Mouse (Mus musculus): ENCODE data around the gene Tkfc.
"Not testable (repeated sequence)": the region's sequence is repeated elsewhere in the genome, so short reads cannot be mapped to it uniquely, and the experiment has no call there.

Gene Tkfc

GRCm38 (mm10) chr19:10587231-10587630 is 18.2 kb downstream of the Tkfc start:
- no peak for DNase-seq (ENCODE audit: low spot score in 2 of 2)

- DNase-seq (ENCODE audit: low spot score in 2 of 2) = no peak
Observed at GRCm38 (mm10) chr19:10585112-10585511, 20.3 kb downstream of the Tkfc start.

GRCm38 (mm10) chr19:10583550-10584146 is 21.8 kb downstream of the Tkfc start:
- no peak for DNase-seq (ENCODE audit: low spot score in 2 of 2)

GRCm38 (mm10) chr19:10581984-10582383 is 23.5 kb downstream of the Tkfc start:
- DNase-seq (ENCODE audit: low spot score in 2 of 2) = no peak

GRCm38 (mm10) chr19:10580761-10581160 is 24.7 kb downstream of the Tkfc start:
- DNase-seq (ENCODE audit: low spot score in 2 of 2) = no peak

- no peak for DNase-seq (ENCODE audit: low spot score in 2 of 2)
Observed at GRCm38 (mm10) chr19:10580102-10580501, 25.4 kb downstream of the Tkfc start.

- DNase-seq (ENCODE audit: low spot score in 2 of 2) = peak; percentile 93 to 95
Observed at GRCm38 (mm10) chr19:10576690-10577561, 28.5 kb downstream of the Tkfc start, which contains the start of the genes Cyb561a3 and Tmem138. TSS of gene Cyb561a3 (plus strand) at chr19:10577172. TSS of gene Tmem138 (minus strand) at chr19:10577362.

GRCm38 (mm10) chr19:10569627-10570026 is 35.8 kb downstream of the Tkfc start:
- DNase-seq (ENCODE audit: low spot score in 2 of 2) = no peak

- DNase-seq (ENCODE audit: low spot score in 2 of 2) = no peak
Observed at GRCm38 (mm10) chr19:10565217-10565616, 40.2 kb downstream of the Tkfc start.

GRCm38 (mm10) chr19:10564278-10564677 is 41.2 kb downstream of the Tkfc start:
- no peak for DNase-seq (ENCODE audit: low spot score in 2 of 2)

GRCm38 (mm10) chr19:10562351-10562750 is 43.1 kb downstream of the Tkfc start:
- no peak for DNase-seq (ENCODE audit: low spot score in 2 of 2)

GRCm38 (mm10) chr19:10561558-10562314 is 43.7 kb downstream of the Tkfc start:
- no peak for DNase-seq (ENCODE audit: low spot score in 2 of 2)

GRCm38 (mm10) chr19:10560108-10560507 is 45.3 kb downstream of the Tkfc start:
- no peak for DNase-seq (ENCODE audit: low spot score in 2 of 2)

GRCm38 (mm10) chr19:10557837-10558375 is 47.5 kb downstream of the Tkfc start:
- not testable (repeated sequence) for DNase-seq (ENCODE audit: low spot score in 2 of 2)

GRCm38 (mm10) chr19:10557430-10557829 is 48.0 kb downstream of the Tkfc start:
- no peak for DNase-seq (ENCODE audit: low spot score in 2 of 2)

GRCm38 (mm10) chr19:10557001-10557400 is 48.5 kb downstream of the Tkfc start:
- no peak for DNase-seq (ENCODE audit: low spot score in 2 of 2)

- DNase-seq (ENCODE audit: low spot score in 2 of 2) = peak; percentile 80 to 88
Observed at GRCm38 (mm10) chr19:10555624-10556510, 49.6 kb downstream of the Tkfc start, which contains the start of gene Tmem216. TSS of gene Tmem216 (minus strand) at chr19:10556238.

GRCm38 (mm10) chr19:10539454-10539853 is 66.0 kb downstream of the Tkfc start:
- no peak for DNase-seq (ENCODE audit: low spot score in 2 of 2)

Measured in right cerebral cortex, adult 2 months (tissue).